Mouse (Mus musculus) forebrain, embryonic 12.5 days (tissue): ENCODE results near the gene Vmn1r218. TPM values are rescaled to one million over a fixed set of nuclear protein-coding genes. Genes with fewer than 3 reads are reported as not detected.
"Not testable (repeated sequence)": the region's sequence is repeated elsewhere in the genome, so short reads cannot be mapped to it uniquely, and the experiment has no call there.

Experiments used
- ATAC-seq: fragments of 200-750 bp; cut with Nextera tagmentation; 2 replicates; pipeline ENCODE4 v1.8.0; 2017; ENCODE audit warnings: moderate TSS enrichment; ENCODE audit not compliant: low FRiP score
- H3K27ac ChIP-seq: fragments of 300-500 bp; sonication (generic); 2 replicates; pipeline ENCODE4 v1.5.1; 2016; ENCODE audit warnings: mild to moderate bottlenecking
- H3K27me3 ChIP-seq: fragments of 300-500 bp; sonication (generic); 2 replicates; pipeline ENCODE4 v1.6.1; 2016; ENCODE audit warnings: mild to moderate bottlenecking
- H3K36me3 ChIP-seq: fragments of 300-500 bp; sonication (generic); replicated peaks from 2 replicates; pipeline ENCODE4 v1.6.1; 2016; ENCODE audit warnings: mild to moderate bottlenecking
- H3K4me1 ChIP-seq: fragments of 300-500 bp; sonication (generic); 2 replicates; pipeline ENCODE4 v1.6.1; 2016
- H3K4me2 ChIP-seq: fragments of 300-500 bp; sonication (generic); 2 replicates; pipeline ENCODE4 v1.6.1; 2016; ENCODE audit warnings: mild to moderate bottlenecking, moderate library complexity
- H3K4me3 ChIP-seq: fragments of 300-500 bp; sonication (generic); replicated peaks from 2 replicates; pipeline ENCODE4 v1.5.1; 2016; ENCODE audit warnings: mild to moderate bottlenecking
- H3K9ac ChIP-seq: fragments of 300-500 bp; sonication (generic); 2 replicates; pipeline ENCODE4 v1.6.1; 2016; ENCODE audit warnings: mild to moderate bottlenecking
- H3K9me3 ChIP-seq: fragments of 300-500 bp; sonication (generic); 2 replicates; pipeline ENCODE4 v1.6.1; 2016
- whole genome bisulfite sequencing: fragments of 180-500 bp; shearing (Covaris S2); methylation state at CpG from one replicate; pipeline ENCODE4 v1.1.7; 2016; 5-methylcytosine and 5-hydroxymethylcytosine counted together
- polyA plus RNA-seq: library from polyadenylated mRNA; unstranded; fragments of >200 nt; fragmentation: Nextera tagmentation; extraction: Ambion mirVana; gene quantifications from 2 replicates; pipeline ENCODE4 v1.2.1, GENCODE M21; 2016

The Vmn1r218 gene
- polyA plus RNA-seq, result not detected in 2 replicates

DNA sequence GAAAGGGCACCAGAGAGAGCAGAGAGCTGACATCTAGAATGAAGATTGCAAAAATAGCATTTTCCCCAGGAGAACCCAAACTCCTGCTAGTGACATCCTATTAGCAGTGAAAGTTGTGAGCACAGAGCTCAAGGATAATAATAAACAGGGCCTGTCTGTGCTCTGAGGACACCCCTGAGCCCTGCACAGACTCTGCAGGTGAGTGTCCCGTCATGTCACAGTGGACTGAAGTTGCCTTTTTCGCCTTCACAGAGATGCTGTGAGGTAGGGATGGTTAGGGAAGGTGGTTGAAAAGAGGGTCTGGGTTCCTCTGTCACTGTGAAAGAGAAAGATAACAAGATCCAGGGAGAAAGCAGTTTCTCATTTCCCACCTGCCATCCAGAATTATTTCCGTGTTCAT is at the start of gene Vmn1r218:
TSS of gene Vmn1r218 (plus strand) at position 57 of the 400 bp plus-strand sequence.
- Histone ChIP-seq H3K9ac (no peak within 1 kb of the TSS), H3K4me2 (no peak within 1 kb of the TSS)

GRCm38 (mm10) chr13:23094386-23094785 is 38.6 kb upstream of the Vmn1r218 start:
- no peaks in the 10 kb centered on the region for H3K36me3 ChIP-seq
- H3K4me3 ChIP-seq, result no peak overlapping the region
- H3K4me1 ChIP-seq, result no peaks in the 10 kb centered on the region
- no peak overlapping the region for H3K4me2 ChIP-seq
- no peak for ATAC-seq
- H3K27me3 ChIP-seq, result no peaks in the 10 kb centered on the region
- H3K9ac ChIP-seq, result no peak overlapping the region
- no peak overlapping the region for H3K27ac ChIP-seq
- WGBS, result 96% methylated on average over 4 of the region's 4 CpGs
- no peaks in the 10 kb centered on the region for H3K9me3 ChIP-seq

More for the DNA sequence above, at the start of gene Vmn1r218:
- H3K4me3 ChIP-seq, result no peak within 1 kb of the TSS
- no peaks in the 10 kb centered on the region for H3K9me3 ChIP-seq
- 76% methylated on average over 3 of the region's 3 CpGs for WGBS
- no peaks in the 10 kb centered on the region for H3K27me3 ChIP-seq
- no peaks in the 10 kb centered on the region for H3K36me3 ChIP-seq
- ATAC-seq, result no peak
- no peak within 1 kb of the TSS for H3K27ac ChIP-seq
- no peaks in the 10 kb centered on the region for H3K4me1 ChIP-seq

- not testable (repeated sequence) for H3K9ac ChIP-seq, H3K4me2 ChIP-seq, H3K4me3 ChIP-seq, H3K9me3 ChIP-seq, ATAC-seq, H3K36me3 ChIP-seq, H3K27me3 ChIP-seq, H3K4me1 ChIP-seq, H3K27ac ChIP-seq
- WGBS, result 79% methylated on average over 1 of the region's 1 CpGs
Observed at GRCm38 (mm10) chr13:23118126-23118525, 14.8 kb upstream of the Vmn1r218 start, which contains the start of gene Vmn1r217. Gene Vmn1r217, minus strand, starts transcription at chr13:23118226.

DNA sequence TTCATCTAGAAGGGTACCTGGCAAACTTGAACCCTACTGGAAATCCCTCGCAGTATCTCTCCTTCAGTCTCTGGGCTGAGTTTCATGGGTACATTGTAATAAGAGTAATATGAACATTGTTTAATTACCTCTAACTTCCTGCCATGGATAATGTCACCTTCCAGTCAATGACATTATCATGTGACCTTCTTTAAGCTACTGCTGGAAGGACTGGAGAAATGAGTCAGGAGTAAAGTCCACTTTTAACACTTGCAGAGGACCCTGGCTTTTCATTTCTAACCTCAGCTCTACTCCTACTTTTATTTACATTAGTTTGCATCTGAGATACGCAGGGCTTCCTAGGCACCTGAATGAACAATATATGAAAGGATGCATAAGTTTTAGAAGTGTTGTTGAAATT is 12.3 kb upstream of the Vmn1r218 start:
- Histone ChIP-seq H3K4me2 (no peak overlapping the region), H3K4me1 (no peaks in the 10 kb centered on the region), H3K9me3 (no peaks in the 10 kb centered on the region), H3K27me3 (no peaks in the 10 kb centered on the region), H3K4me3 (no peak overlapping the region), H3K9ac (no peak overlapping the region), H3K36me3 (no peaks in the 10 kb centered on the region), H3K27ac (no peak overlapping the region)
- WGBS, result 88% methylated on average over 2 of the region's 2 CpGs
- ATAC-seq, result no peak

GRCm38 (mm10) chr13:23133501-23133900 is 546 bp downstream of the Vmn1r218 start:
- H3K36me3 ChIP-seq, result no peaks in the 10 kb centered on the region
- H3K27me3 ChIP-seq, result no peaks in the 10 kb centered on the region
- no peak overlapping the region for H3K4me2 ChIP-seq
- no peak for ATAC-seq
- H3K4me3 ChIP-seq, result no peak overlapping the region
- H3K27ac ChIP-seq, result no peak overlapping the region
- H3K9me3 ChIP-seq, result no peaks in the 10 kb centered on the region
- WGBS, result 80% methylated on average over 1 of the region's 1 CpGs
- no peak overlapping the region for H3K9ac ChIP-seq
- no peaks in the 10 kb centered on the region for H3K4me1 ChIP-seq

DNA sequence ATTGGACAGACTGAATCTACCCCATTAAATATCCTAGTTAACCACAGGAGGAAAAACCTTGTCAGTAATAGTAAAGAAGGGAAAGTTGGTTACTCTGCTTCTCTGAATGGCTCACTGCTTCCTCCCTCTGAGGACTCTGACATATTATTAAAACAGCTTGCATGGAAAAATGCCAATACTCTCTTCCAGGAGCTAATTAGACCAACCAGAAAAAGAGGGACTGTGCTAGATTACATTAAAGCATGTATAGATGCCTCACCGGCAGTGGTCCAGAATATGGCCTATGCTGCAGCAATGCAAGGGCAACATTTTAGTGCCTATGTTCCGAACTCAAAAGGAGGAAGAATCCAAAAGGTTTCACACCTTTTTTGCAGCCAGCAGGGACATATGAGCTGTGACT is 5.9 kb downstream of the Vmn1r218 start:
- Histone ChIP-seq H3K9me3 (no peaks in the 10 kb centered on the region), H3K36me3 (no peaks in the 10 kb centered on the region), H3K9ac (no peak overlapping the region), H3K27me3 (no peaks in the 10 kb centered on the region), H3K4me3 (no peak overlapping the region), H3K4me2 (no peak overlapping the region), H3K4me1 (no peaks in the 10 kb centered on the region), H3K27ac (no peak overlapping the region)
- 85% methylated on average over 2 of the region's 2 CpGs for WGBS
- ATAC-seq, result no peak

GRCm38 (mm10) chr13:23157848-23158247 is 24.9 kb downstream of the Vmn1r218 start:
- ATAC-seq, result no peak; the same call in 1 of the 2 replicates
- Histone ChIP-seq H3K9ac (no peak overlapping the region), H3K4me3 (no peak overlapping the region), H3K27ac (no peak overlapping the region), H3K4me1 (no peaks in the 10 kb centered on the region), H3K9me3 (no peaks in the 10 kb centered on the region), H3K27me3 (no peaks in the 10 kb centered on the region), H3K36me3 (no peaks in the 10 kb centered on the region), H3K4me2 (no peak overlapping the region)
- 75% methylated on average over 3 of the region's 3 CpGs for WGBS

DNA sequence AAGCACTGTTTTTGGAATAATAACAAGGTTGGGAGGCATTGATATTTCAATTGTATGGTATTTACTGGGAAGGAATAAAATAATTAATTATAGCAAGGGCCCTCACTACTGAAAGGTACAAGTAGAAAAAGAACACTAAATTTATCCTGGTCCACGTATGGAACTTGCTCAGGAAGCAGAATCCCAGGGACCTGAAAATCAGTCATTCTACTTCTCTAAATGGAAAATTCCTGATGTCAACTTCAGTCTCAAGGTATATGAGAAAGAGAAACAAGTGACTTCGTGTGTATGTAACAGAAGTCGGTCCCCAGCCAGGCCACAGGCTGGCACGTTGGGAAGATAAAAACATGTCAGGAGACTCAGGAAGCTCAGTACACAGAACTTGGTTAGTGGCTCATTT is 26.1 kb downstream of the Vmn1r218 start, which contains the start of gene Vmn1r219:
TSS of gene Vmn1r219 (plus strand) at position 301 of the 400 bp plus-strand sequence.
- 81% methylated on average over 4 of the region's 4 CpGs for WGBS
- no peak for ATAC-seq
- H3K9ac ChIP-seq, result no peak within 1 kb of the TSS
- no peaks in the 10 kb centered on the region for H3K27me3 ChIP-seq
- no peak within 1 kb of the TSS for H3K4me3 ChIP-seq
- H3K4me1 ChIP-seq, result no peaks in the 10 kb centered on the region
- no peaks in the 10 kb centered on the region for H3K9me3 ChIP-seq
- H3K27ac ChIP-seq, result no peak within 1 kb of the TSS
- H3K4me2 ChIP-seq, result no peak within 1 kb of the TSS
- no peaks in the 10 kb centered on the region for H3K36me3 ChIP-seq

DNA sequence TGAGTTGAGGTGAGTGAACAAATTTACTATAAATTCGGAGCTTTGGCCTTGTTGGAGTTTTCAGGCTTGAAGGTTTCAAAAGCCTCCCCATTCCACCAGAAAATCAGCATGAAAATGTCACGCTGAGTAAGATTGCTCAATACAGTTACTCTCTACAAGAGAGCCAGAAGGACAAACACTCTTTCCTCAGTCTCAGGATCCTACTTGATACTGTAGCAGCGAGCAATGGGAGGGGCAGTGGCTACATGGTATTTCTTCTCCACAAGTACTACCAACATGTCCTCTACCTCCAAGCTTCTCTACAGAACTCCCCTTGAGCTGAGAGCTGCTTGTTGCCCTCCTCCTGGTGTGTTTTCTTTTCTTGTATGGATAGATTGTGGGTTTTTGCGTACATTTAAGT is 33.5 kb downstream of the Vmn1r218 start:
- not testable (repeated sequence) for H3K4me3 ChIP-seq, H3K4me1 ChIP-seq, H3K27me3 ChIP-seq, H3K36me3 ChIP-seq, H3K9ac ChIP-seq, H3K9me3 ChIP-seq, H3K4me2 ChIP-seq, ATAC-seq, H3K27ac ChIP-seq
- 84% methylated on average over 4 of the region's 4 CpGs for WGBS

DNA sequence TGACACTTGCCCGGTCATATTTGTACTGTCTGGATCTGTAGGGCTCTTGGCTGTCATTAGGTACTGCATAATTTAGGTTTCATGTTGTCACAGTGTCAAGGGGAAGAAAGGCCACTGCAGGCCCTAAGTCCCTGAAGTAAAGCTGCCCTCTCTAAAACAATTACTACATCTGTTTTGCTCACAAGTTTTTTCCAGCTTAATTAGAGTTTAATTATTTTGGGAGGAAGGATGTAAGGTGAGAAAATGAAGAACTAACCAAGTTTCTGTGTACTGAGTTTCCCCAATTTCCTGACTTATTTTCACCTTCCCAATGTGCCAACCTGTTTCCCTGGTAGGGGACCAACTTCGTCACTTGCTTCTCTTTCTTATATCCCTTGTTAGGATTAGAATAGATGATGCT is 54.9 kb downstream of the Vmn1r218 start, which contains the start of gene Vmn1r220:
TSS of gene Vmn1r220 (minus strand) at position 101 of the 400 bp plus-strand sequence.
- H3K4me2 ChIP-seq, result no peak within 1 kb of the TSS
- no peaks in the 10 kb centered on the region for H3K4me1 ChIP-seq
- H3K4me3 ChIP-seq, result no peak within 1 kb of the TSS
- H3K36me3 ChIP-seq, result no peaks in the 10 kb centered on the region
- H3K27me3 ChIP-seq, result no peaks in the 10 kb centered on the region
- WGBS, result 96% methylated on average over 2 of the region's 2 CpGs
- H3K27ac ChIP-seq, result no peak within 1 kb of the TSS
- H3K9ac ChIP-seq, result no peak within 1 kb of the TSS
- ATAC-seq, result no peak
- no peaks in the 10 kb centered on the region for H3K9me3 ChIP-seq

Other genes with a start within 250 kb of the Vmn1r218 start
- not detected in 2 replicates for gene Vmn1r212, start 248.9 kb upstream of the Vmn1r218 start, polyA plus RNA-seq
- not detected in 2 replicates for gene Vmn1r213, start 125.5 kb upstream of the Vmn1r218 start, polyA plus RNA-seq
- gene Vmn1r214, start 102.7 kb upstream of the Vmn1r218 start, polyA plus RNA-seq, result not detected in 2 replicates
- gene Vmn1r215, start 65.1 kb upstream of the Vmn1r218 start, polyA plus RNA-seq, result not detected in 2 replicates
- not detected in 2 replicates for gene Vmn1r217, start 14.9 kb upstream of the Vmn1r218 start, polyA plus RNA-seq
- gene Vmn1r219, start 26.2 kb downstream of the Vmn1r218 start, polyA plus RNA-seq, result 0.03 TPM in 1 of 2 replicates, not detected in the other
- not detected in 2 replicates for gene Vmn1r220, start 54.8 kb downstream of the Vmn1r218 start, polyA plus RNA-seq
- not detected in 2 replicates for gene Vmn1r221, start 81.0 kb downstream of the Vmn1r218 start, polyA plus RNA-seq
- gene Vmn1r222, start 102.8 kb downstream of the Vmn1r218 start, polyA plus RNA-seq, result not detected in 2 replicates
- not detected in 2 replicates for gene Vmn1r223, start 114.0 kb downstream of the Vmn1r218 start, polyA plus RNA-seq
- 64.1 and 65.6 TPM in 2 replicates for gene Zfp322a, start 236.1 kb downstream of the Vmn1r218 start, polyA plus RNA-seq